ENCODE assay signal across 21 mouse cellular contexts in genomic region chr2:62408216-62408615, GRCm38 (mm10). TPM values are rescaled to one million over a fixed set of nuclear protein-coding genes. Genes with fewer than 3 reads are reported as not detected.
DNase-seq lines count a peak whose midpoint lies in the region; ATAC-seq lines count a peak whose summit lies in the region.
"Had no signal": no experiment of that assay in that cellular context is flagged by ENCODE, and none has a peak within 500 bp of the region (broad histone marks: within the 10 kb centered on the region; RNA-seq: fewer than 3 reads in every experiment).

No protein-coding gene starts in this region.

- peak overlapping the region; percentile 44; the same call in 1 of the 2 replicates for H3K27ac ChIP-seq in heart, embryonic 12.5 days (ENCODE audit: poor library complexity, severe bottlenecking)
- peak overlapping the region; percentile 10; the same call in 1 of the 2 replicates for H3K27ac ChIP-seq in lung, embryonic 16.5 days (ENCODE audit: low read length)
- H3K27ac ChIP-seq: embryonic facial prominence, embryonic 13.5 days; hindbrain, embryonic 14.5 days; midbrain, embryonic 15.5 days; stomach, postnatal 0 days had no signal

- intact Hi-C loops in left cerebral cortex, postnatal 25 days (cut with DNase I), result no loop called here

- no peaks in the 10 kb centered on the region for H3K9me3 ChIP-seq in heart, embryonic 12.5 days (replicated peaks)
- H3K9me3 ChIP-seq in lung, embryonic 16.5 days (ENCODE audit: control insufficient read depth, low read length), result no peaks in the 10 kb centered on the region
- H3K9me3 ChIP-seq: embryonic facial prominence, embryonic 13.5 days; heart, embryonic 13.5 days; midbrain, embryonic 15.5 days had no signal

- H3K4me1 ChIP-seq in heart, embryonic 12.5 days (replicated peaks), result peaks cover 4% of the 10 kb centered on the region; the same call in 1 of the 2 replicates
- H3K4me1 ChIP-seq in lung, embryonic 16.5 days (replicated peaks; ENCODE audit: control insufficient read depth, insufficient read depth, low read length), result peaks cover 7% of the 10 kb centered on the region

- no peak for DNase-seq in heart, adult 9 months (ENCODE audit: low spot score in 2 of 2)
- DNase-seq in lung, postnatal 10 days, result no peak
- DNase-seq in ZHBTc4 (ENCODE audit: low read depth, low spot score), result peak; percentile 63
- DNase-seq in left cerebral cortex, postnatal 25 days (ENCODE audit: low spot score in 2 of 2), result no peak
- no peak for DNase-seq in cerebellum, postnatal 14 days
- no peak for DNase-seq in layer of hippocampus, adult 18-20 months (ENCODE audit: low spot score in 2 of 2)
- DNase-seq: adrenal gland, postnatal 10 days; cerebellum, adult 9-11 months; heart, postnatal 36 days; kidney, adult 11 months; right cerebral cortex, postnatal 14 days had no signal

- no peak overlapping the region for H3K4me2 ChIP-seq in heart, embryonic 12.5 days
- H3K4me2 ChIP-seq in lung, embryonic 16.5 days (ENCODE audit: low read depth, low read length), result peak overlapping the region; percentile 13; the same call in 1 of the 2 replicates
- H3K4me2 ChIP-seq: embryonic facial prominence, embryonic 13.5 days; heart, embryonic 13.5 days; hindbrain, embryonic 14.5 days; liver, embryonic 11.5 days; midbrain, embryonic 15.5 days had no signal

- H3K36me3 ChIP-seq in heart, embryonic 12.5 days, result no peaks in the 10 kb centered on the region
- no peaks in the 10 kb centered on the region for H3K36me3 ChIP-seq in lung, embryonic 16.5 days (ENCODE audit: control insufficient read depth, insufficient read depth, low read length)
- H3K36me3 ChIP-seq: embryonic facial prominence, embryonic 13.5 days; heart, embryonic 13.5 days; midbrain, embryonic 15.5 days had no signal

- peaks cover 4% of the 10 kb centered on the region for H3K27me3 ChIP-seq in heart, embryonic 12.5 days (replicated peaks)
- no peaks in the 10 kb centered on the region for H3K27me3 ChIP-seq in lung, embryonic 16.5 days (ENCODE audit: control insufficient read depth, insufficient read depth, low read depth, low read length)

- H3K9ac ChIP-seq in heart, embryonic 12.5 days, result no peak overlapping the region
- H3K9ac ChIP-seq in lung, embryonic 16.5 days (ENCODE audit: low read length), result no peak overlapping the region
- H3K9ac ChIP-seq: embryonic facial prominence, embryonic 13.5 days; heart, embryonic 13.5 days; hindbrain, embryonic 14.5 days; midbrain, embryonic 15.5 days had no signal

- no peak for ATAC-seq in heart, embryonic 12.5 days (ENCODE audit: insufficient number of reproducible peaks, low FRiP score)
- ATAC-seq in lung, embryonic 16.5 days (ENCODE audit: low read depth), result no peak
- ATAC-seq: forebrain, embryonic 14.5 days; midbrain, embryonic 15.5 days had no signal

- 81% methylated on average over 5 of the region's 5 CpGs for WGBS in heart, embryonic 12.5 days
- WGBS in lung, embryonic 16.5 days, result 72% methylated on average over 5 of the region's 5 CpGs

- H3K4me3 ChIP-seq in heart, embryonic 12.5 days, result no peak overlapping the region
- H3K4me3 ChIP-seq in lung, embryonic 16.5 days (ENCODE audit: low read length), result no peak overlapping the region
- H3K4me3 ChIP-seq: embryonic facial prominence, embryonic 13.5 days; heart, embryonic 13.5 days; midbrain, embryonic 15.5 days; myocyte had no signal

RNA-seq across cellular contexts. Expression of gene Dpp4, which starts 3.8 kb away (rescaled TPM):
- 19.9 and 20.6 TPM in 2 replicates for polyA plus RNA-seq in heart, embryonic 12.5 days (2016; fragmentation: Nextera tagmentation; extraction: Ambion mirVana)
- polyA plus RNA-seq in lung, embryonic 16.5 days (2015; fragmentation: Nextera tagmentation; extraction: Ambion mirVana), result 32.4 and 38.1 TPM in 2 replicates
- 1 to 10 TPM; 2.2 to 2.4 TPM for total RNA-seq in left cerebral cortex, postnatal 25 days (2021)
- 1 to 10 TPM in 1 of 2 experiments, under 1 TPM in 1; 0.58 to 1.4 TPM for total RNA-seq in layer of hippocampus, adult 18-20 months (2021)
- polyA plus RNA-seq: myocyte had no signal
